ENCODE assay signal across 26 mouse cellular contexts in the genomic region with DNA sequence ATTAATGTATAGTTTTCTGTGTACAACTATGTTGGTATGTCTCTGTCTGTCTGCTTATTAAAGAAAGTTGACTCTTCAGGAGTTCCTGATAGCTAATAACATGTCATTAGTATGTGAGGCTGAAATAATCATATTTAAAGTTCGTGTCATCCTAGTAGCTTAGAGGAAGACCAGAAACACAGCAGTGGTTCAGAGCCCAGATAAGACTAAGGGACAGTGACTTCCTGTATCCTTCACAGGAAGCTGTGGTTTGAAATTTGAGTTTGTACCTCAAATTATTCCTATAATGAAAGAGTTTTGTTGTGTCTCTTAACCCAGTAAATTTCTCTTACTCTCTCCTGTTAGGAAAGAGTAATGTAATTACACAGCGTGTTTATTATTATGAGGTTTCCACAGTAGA.
DNase-seq lines count a peak whose midpoint lies in the region; ATAC-seq and TF ChIP-seq lines count a peak whose summit lies in the region.
"Had no signal": no experiment of that assay in that cellular context is flagged by ENCODE, and none has a peak within 500 bp of the region (broad histone marks: within the 10 kb centered on the region; RNA-seq: fewer than 3 reads in every experiment).

No protein-coding gene starts in this region.

- no peaks in the 10 kb centered on the region for H3K9me3 ChIP-seq in liver, postnatal 0 days (ENCODE audit: low read length)
- H3K9me3 ChIP-seq in limb, embryonic 10.5 days (replicated peaks): no peaks in the 10 kb centered on the region
- H3K9me3 ChIP-seq in forebrain, embryonic 13.5 days (replicated peaks): no peaks in the 10 kb centered on the region
- H3K9me3 ChIP-seq: embryonic facial prominence, embryonic 10.5 days; G1E; hindbrain, embryonic 10.5 days; kidney, embryonic 15.5 days; limb, embryonic 12.5 days; liver, embryonic 12.5 days; neural tube, embryonic 15.5 days had no signal

- WGBS in liver, postnatal 0 days (ENCODE audit: insufficient replicate concordance): 45% methylated on average over 2 of the region's 2 CpGs
- WGBS in small intestine, adult 2 months: 79% methylated on average over 2 of the region's 2 CpGs
- 87% methylated on average over 2 of the region's 2 CpGs for WGBS in limb, embryonic 10.5 days
- WGBS in forebrain, embryonic 13.5 days: 87% methylated on average over 2 of the region's 2 CpGs

- H3K27me3 ChIP-seq in liver, postnatal 0 days (ENCODE audit: insufficient read depth, low read length): no peaks in the 10 kb centered on the region
- no peaks in the 10 kb centered on the region for H3K27me3 ChIP-seq in small intestine, adult 2 months (ENCODE audit: control insufficient read depth, insufficient read depth, low read length)
- no peaks in the 10 kb centered on the region for H3K27me3 ChIP-seq in limb, embryonic 10.5 days (ENCODE audit: low read depth, poor library complexity, severe bottlenecking)
- H3K27me3 ChIP-seq in forebrain, embryonic 13.5 days: no peaks in the 10 kb centered on the region
- H3K27me3 ChIP-seq: kidney, embryonic 15.5 days; limb, embryonic 12.5 days; liver, embryonic 12.5 days; neural tube, embryonic 15.5 days had no signal

- H3K27ac ChIP-seq in liver, postnatal 0 days (ENCODE audit: low read depth): 0 out of 2 replicates have a peak overlapping the region, but pooled peaks have one; percentile 41
- H3K27ac ChIP-seq in bone marrow macrophage, adult 2 months (ENCODE audit: insufficient read depth, low read depth, low read length): peak overlapping the region; percentile 94
- H3K27ac ChIP-seq in small intestine, adult 2 months (ENCODE audit: insufficient read depth, low read depth, low read length): peak overlapping the region; percentile 35; the same call in 1 of the 2 replicates
- no peak overlapping the region for H3K27ac ChIP-seq in limb, embryonic 10.5 days
- no peak overlapping the region for H3K27ac ChIP-seq in forebrain, embryonic 13.5 days
- H3K27ac ChIP-seq: embryonic facial prominence, embryonic 10.5 days; gastrocnemius, adult 2 months; hindbrain, embryonic 10.5 days; hindbrain, postnatal 0 days; kidney, embryonic 15.5 days; limb, embryonic 12.5 days; liver, embryonic 12.5 days; neural tube, embryonic 15.5 days had no signal

- H3K4me2 ChIP-seq in liver, postnatal 0 days (ENCODE audit: low read depth, low read length): no peak overlapping the region
- no peak overlapping the region for H3K4me2 ChIP-seq in forebrain, embryonic 13.5 days
- H3K4me2 ChIP-seq: heart, embryonic 11.5 days; kidney, embryonic 15.5 days; limb, embryonic 12.5 days; liver, embryonic 12.5 days; neural tube, embryonic 15.5 days had no signal

- TF ChIP-seq POLR2A in bone marrow macrophage, adult 2 months (IDR thresholded peaks at IDR 0.05; ENCODE audit: borderline replicate concordance, low read depth, low read length): no peak
- no peak for TF ChIP-seq POLR2A in small intestine, adult 2 months (IDR thresholded peaks at IDR 0.05; ENCODE audit: low read depth, low read length)

- no peak overlapping the region for H3K4me3 ChIP-seq in liver, postnatal 0 days (ENCODE audit: low read depth, low read length)
- 0 out of 2 replicates have a peak overlapping the region, but pooled peaks have one; percentile 37 for H3K4me3 ChIP-seq in bone marrow macrophage, adult 2 months (ENCODE audit: insufficient read depth, low read length)
- H3K4me3 ChIP-seq in small intestine, adult 2 months (ENCODE audit: low read depth, low read length): no peak overlapping the region
- no peak overlapping the region for H3K4me3 ChIP-seq in limb, embryonic 10.5 days
- no peak overlapping the region for H3K4me3 ChIP-seq in forebrain, embryonic 13.5 days
- H3K4me3 ChIP-seq: embryonic facial prominence, embryonic 10.5 days; gastrocnemius, adult 2 months; hindbrain, embryonic 10.5 days; kidney, embryonic 15.5 days; limb, embryonic 12.5 days; liver, embryonic 12.5 days; neural tube, embryonic 15.5 days had no signal

- H3K9ac ChIP-seq in liver, postnatal 0 days (replicated peaks): no peak overlapping the region
- no peak overlapping the region for H3K9ac ChIP-seq in forebrain, embryonic 13.5 days
- H3K9ac ChIP-seq: kidney, embryonic 15.5 days; limb, embryonic 12.5 days; liver, embryonic 12.5 days; neural tube, embryonic 15.5 days had no signal

- no peak for TF ChIP-seq CTCF in liver, postnatal 0 days (IDR thresholded peaks at IDR 0.05; ENCODE audit: low read depth)
- no peak for TF ChIP-seq CTCF in bone marrow macrophage, adult 2 months (IDR thresholded peaks at IDR 0.05; ENCODE audit: low read depth, low read length)
- TF ChIP-seq CTCF in small intestine, adult 2 months (IDR thresholded peaks at IDR 0.05; ENCODE audit: extremely low read depth, insufficient read length, insufficient replicate concordance, low read depth, low read length): no peak

- ATAC-seq in liver, postnatal 0 days: no peak
- ATAC-seq in megakaryocyte, adult 5-6 weeks (ENCODE audit: poor library complexity, severe bottlenecking): peak; percentile 54
- no peak for ATAC-seq in forebrain, embryonic 13.5 days
- ATAC-seq: hindbrain, postnatal 0 days; liver, embryonic 12.5 days; midbrain, embryonic 16.5 days had no signal

- DNase-seq in liver, postnatal 0 days: no peak
- no peak for DNase-seq in liver
- no peak for DNase-seq in limb, embryonic 10.5 days (ENCODE audit: low spot score)
- DNase-seq in urinary bladder, postnatal 4 days (ENCODE audit: low spot score in 2 of 2): no peak
- DNase-seq: cerebellum, adult 9-10 months; gastrocnemius, adult 2 months; kidney, adult 11 months; kidney, postnatal 36 days; layer of hippocampus, postnatal 36 days; lung, adult 2 months; lung, postnatal 14 days; thymus, postnatal 14 days had no signal

- no peaks in the 10 kb centered on the region for H3K4me1 ChIP-seq in liver, postnatal 0 days (ENCODE audit: insufficient read depth)
- peaks cover 19% of the 10 kb centered on the region for H3K4me1 ChIP-seq in bone marrow macrophage, adult 2 months (ENCODE audit: control insufficient read depth, insufficient read depth, low read length)
- H3K4me1 ChIP-seq in small intestine, adult 2 months (ENCODE audit: control insufficient read depth, insufficient read depth, insufficient read length, low read length): peaks cover 3% of the 10 kb centered on the region; the same call in 1 of the 2 replicates
- no peaks in the 10 kb centered on the region for H3K4me1 ChIP-seq in limb, embryonic 10.5 days
- H3K4me1 ChIP-seq in forebrain, embryonic 13.5 days: no peaks in the 10 kb centered on the region
- H3K4me1 ChIP-seq: embryonic facial prominence, embryonic 10.5 days; limb, embryonic 12.5 days; neural tube, embryonic 15.5 days had no signal

- no peak for TF ChIP-seq EP300 in liver, postnatal 0 days (IDR thresholded peaks at IDR 0.05; ENCODE audit: low read depth)

- no peaks in the 10 kb centered on the region for H3K36me3 ChIP-seq in liver, postnatal 0 days (replicated peaks; ENCODE audit: insufficient read depth, low read length)
- 0 out of 2 replicates have a peak, but pooled peaks cover 5% of the 10 kb centered on the region for H3K36me3 ChIP-seq in small intestine, adult 2 months (ENCODE audit: control insufficient read depth, insufficient read depth, low read length)
- H3K36me3 ChIP-seq in limb, embryonic 10.5 days: no peaks in the 10 kb centered on the region
- no peaks in the 10 kb centered on the region for H3K36me3 ChIP-seq in forebrain, embryonic 13.5 days (ENCODE audit: poor library complexity, severe bottlenecking)
- H3K36me3 ChIP-seq: embryonic facial prominence, embryonic 10.5 days; G1E; hindbrain, embryonic 10.5 days; limb, embryonic 12.5 days; liver, embryonic 12.5 days; neural tube, embryonic 15.5 days had no signal

Comparison
In these comparisons a context has a peak if more than half of its experiments do, and no peak if none do; other contexts are left out.
1. H3K27ac ChIP-seq: peak in liver, postnatal 0 days (single experiment), bone marrow macrophage, adult 2 months (single experiment) and small intestine, adult 2 months (single experiment); none in limb, embryonic 10.5 days (single experiment) and forebrain, embryonic 13.5 days (single experiment).